Mouse (Mus musculus): ENCODE measurements around the gene Usp6nl. TPM values are rescaled to one million over a fixed set of nuclear protein-coding genes. Genes with fewer than 3 reads are reported as not detected.

The Usp6nl gene
- polyA plus RNA-seq, 1 experiment from 2014 or later, result 8.9 TPM

DNA sequence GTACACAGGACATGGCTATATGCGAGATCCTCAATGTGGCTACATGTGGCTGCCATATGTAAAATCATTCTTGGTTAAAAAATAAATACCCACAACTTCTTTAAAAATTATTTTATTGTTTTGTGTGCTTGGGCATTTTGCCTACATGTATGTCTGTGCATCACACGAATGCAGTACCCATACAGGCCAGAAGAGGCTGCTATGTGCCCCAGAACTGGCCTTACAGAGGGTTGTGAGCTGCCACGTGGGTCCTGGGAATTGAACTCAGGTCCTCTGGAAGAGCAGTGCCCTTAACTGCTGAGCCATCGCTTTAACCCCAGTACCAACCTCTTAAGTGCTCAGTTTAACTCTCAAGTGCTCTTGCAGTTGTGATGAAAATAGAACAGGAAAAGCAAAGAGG lies 168.4 kb downstream of the Usp6nl start:
- TF ChIP-seq EP300 (optimal IDR thresholded peaks at IDR 0.05), result no peak
- TF ChIP-seq CTCF (IDR thresholded peaks at IDR 0.05; ENCODE audit: low read depth), result peak; percentile 32; the same call in 1 of the 2 replicates
- H3K4me3 ChIP-seq (ENCODE audit: low read depth, low read length), result no peak overlapping the region
- 84% methylated on average over 4 of the region's 4 CpGs for WGBS

GRCm38 (mm10) chr2:6493886-6494285 lies 171.4 kb downstream of the Usp6nl start:
- 89% methylated on average over 5 of the region's 5 CpGs for WGBS
- H3K4me1 ChIP-seq (replicated peaks; ENCODE audit: control insufficient read depth, insufficient read depth), result no peaks in the 10 kb centered on the region
- H3K27ac ChIP-seq (replicated peaks), result no peak overlapping the region
- H3K36me3 ChIP-seq (ENCODE audit: control insufficient read depth, insufficient read depth, low read length), result no peaks in the 10 kb centered on the region
- DNase-seq (ENCODE audit: low spot score) (no peak), ATAC-seq (ENCODE audit: low FRiP score, low TSS enrichment) (no peak)
- H3K9ac ChIP-seq (ENCODE audit: low read length), result no peak overlapping the region
- TF ChIP-seq EP300 (optimal IDR thresholded peaks at IDR 0.05) (no peak), CTCF (IDR thresholded peaks at IDR 0.05; ENCODE audit: low read depth) (no peak)
- H3K4me2 ChIP-seq (replicated peaks; ENCODE audit: low read depth), result no peak overlapping the region
- H3K4me3 ChIP-seq (ENCODE audit: low read depth, low read length), result no peak overlapping the region
- no peaks in the 10 kb centered on the region for H3K9me3 ChIP-seq (ENCODE audit: control insufficient read depth, low read length)
- no peaks in the 10 kb centered on the region for H3K27me3 ChIP-seq (ENCODE audit: control insufficient read depth, insufficient read depth, low read length)

More for the DNA sequence above, 168.4 kb downstream of the Usp6nl start:
- Histone ChIP-seq H3K4me1 (replicated peaks; ENCODE audit: control insufficient read depth, insufficient read depth) (no peaks in the 10 kb centered on the region), H3K27me3 (ENCODE audit: control insufficient read depth, insufficient read depth, low read length) (no peaks in the 10 kb centered on the region), H3K36me3 (ENCODE audit: control insufficient read depth, insufficient read depth, low read length) (no peaks in the 10 kb centered on the region), H3K9ac (ENCODE audit: low read length) (no peak overlapping the region), H3K27ac (replicated peaks) (no peak overlapping the region), H3K9me3 (ENCODE audit: control insufficient read depth, low read length) (no peaks in the 10 kb centered on the region), H3K4me2 (replicated peaks; ENCODE audit: low read depth) (no peak overlapping the region)
- no peak for DNase-seq (ENCODE audit: low spot score)
- no peak for ATAC-seq (ENCODE audit: low FRiP score, low TSS enrichment)

Other genes with a start within 250 kb of the Usp6nl start
- gene Proser2, start 192.5 kb upstream of the Usp6nl start, polyA plus RNA-seq (2015; fragmentation: Nextera tagmentation; extraction: Ambion mirVana), result 49.0 and 55.2 TPM in 2 replicates
- 8.1 and 9.1 TPM in 2 replicates for gene Echdc3, start 109.6 kb upstream of the Usp6nl start, polyA plus RNA-seq (2015; fragmentation: Nextera tagmentation; extraction: Ambion mirVana)

All from stomach, postnatal 0 days (tissue).